Mouse (Mus musculus): ENCODE results near the gene Mag.

DNA sequence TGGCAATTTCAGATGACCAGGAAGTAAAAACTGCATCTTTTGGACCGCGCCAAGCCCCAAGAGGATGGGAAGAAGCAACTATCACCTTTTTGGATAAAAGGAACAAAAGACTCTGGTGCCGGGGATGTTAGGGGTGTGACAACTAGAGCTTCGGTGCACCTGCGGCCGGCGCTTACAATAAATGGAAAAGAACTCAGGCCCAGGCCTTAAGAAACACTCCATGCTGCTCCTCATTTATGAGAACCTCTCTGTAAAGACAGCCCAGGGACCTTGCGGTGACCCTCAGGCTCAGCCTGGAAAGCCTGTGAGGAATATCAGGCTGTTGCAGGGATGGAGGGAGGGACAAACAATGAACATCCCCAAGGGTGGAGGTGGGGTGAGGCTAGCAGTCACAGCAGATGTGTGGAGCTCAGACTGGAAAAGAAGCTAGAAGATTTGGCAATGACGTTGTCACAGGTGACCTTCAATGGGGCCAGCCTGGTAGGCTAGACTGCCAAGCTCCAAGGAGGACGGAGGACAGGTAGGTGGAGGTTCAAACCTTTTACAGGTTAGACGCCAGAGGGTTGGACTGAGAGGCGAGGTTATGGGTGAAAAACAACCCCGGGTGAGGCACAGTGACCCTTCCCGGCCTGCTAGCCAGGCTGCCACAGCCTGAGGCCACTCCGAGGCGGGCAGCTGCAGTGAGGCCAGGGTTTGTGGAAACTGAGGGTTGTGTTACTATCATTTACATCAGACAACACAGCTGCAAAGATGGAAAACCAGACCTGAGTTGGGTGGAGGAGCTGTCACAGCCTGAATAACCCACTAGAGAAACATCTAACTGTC, 38.0 kb upstream of the Mag start:
- TF ChIP-seq CTCF (IDR thresholded peaks at IDR 0.05; ENCODE audit: low read depth, low read length) (no peak), POLR2A (IDR thresholded peaks at IDR 0.05; ENCODE audit: borderline replicate concordance, low read depth, low read length) (no peak)
